Mouse (Mus musculus): ENCODE data around the gene Best2.

DNA sequence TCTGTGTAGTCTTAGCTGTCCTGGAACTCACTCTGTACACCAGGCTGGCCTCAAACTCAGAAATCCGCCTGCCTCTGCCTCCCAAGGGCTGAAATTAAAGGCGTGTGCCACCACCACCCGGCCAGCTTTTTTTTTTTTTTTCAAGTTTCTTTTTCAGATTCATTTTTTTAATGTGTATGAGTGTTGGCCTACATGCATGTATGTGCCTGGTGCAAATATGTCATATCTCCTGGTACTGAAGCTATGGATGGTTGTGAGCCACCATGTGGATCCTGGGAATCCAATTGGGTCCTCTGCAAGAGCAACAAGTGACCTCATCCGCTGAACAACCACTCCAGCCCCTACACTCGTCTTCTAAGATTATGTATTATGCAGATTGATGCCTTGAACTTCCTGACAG, 26.9 kb downstream of the Best2 start:
- TF ChIP-seq POLR2A (IDR thresholded peaks at IDR 0.05; ENCODE audit: extremely low read depth, insufficient read depth, low read length) (no peak), CTCF (IDR thresholded peaks at IDR 0.05; ENCODE audit: low read depth, low read length) (no peak)
